Mouse (Mus musculus) olfactory bulb, adult 2 months (tissue): ENCODE measurements around the gene Tmem102. TPM values are rescaled to one million over a fixed set of nuclear protein-coding genes. Genes with fewer than 3 reads are reported as not detected.
A peak's percentile ranks its signal among the peaks of the same experiment; 100 is the strongest.

Experiments used
- H3K27ac ChIP-seq: fragments of 200-500 bp; 2 replicates; pipeline ENCODE4 v1.5.1; 2012; ENCODE audit warnings: low read depth, low read length; ENCODE audit not compliant: insufficient read depth
- H3K4me1 ChIP-seq: fragments of 200-500 bp; 2 replicates; pipeline ENCODE4 v1.6.1; 2012; ENCODE audit warnings: low read length; ENCODE audit not compliant: control insufficient read depth, insufficient read depth
- H3K4me3 ChIP-seq: fragments of 200-500 bp; 2 replicates; pipeline ENCODE4 v1.5.1; 2012; ENCODE audit warnings: mild to moderate bottlenecking, low read depth, low read length, moderate library complexity; ENCODE audit not compliant: insufficient read depth
- CTCF ChIP-seq: fragments of 200-500 bp; IDR thresholded peaks from 2 replicates; pipeline ENCODE4 v1.5.1; 2012; ENCODE audit warnings: low read depth, mild to moderate bottlenecking, low read length, moderate library complexity; ENCODE audit not compliant: insufficient read depth
- POLR2A ChIP-seq: fragments of 200-500 bp; IDR thresholded peaks from 2 replicates; pipeline ENCODE4 v1.6.1; 2012; ENCODE audit warnings: mild to moderate bottlenecking, low read depth, low read length, moderate library complexity; ENCODE audit not compliant: insufficient read depth
- WGBS: fragments of 180-500 bp; shearing (Covaris S2); methylation state at CpG from one replicate; pipeline ENCODE4 v1.1.7; 2018; 5-methylcytosine and 5-hydroxymethylcytosine counted together
- polyA plus RNA-seq: library from polyadenylated mRNA; stranded (reverse); fragments of >200 nt; gene quantifications from 2 replicates; pipeline ENCODE4 v1.2.4, GENCODE M21; 2012; ENCODE audit warnings: low replicate concordance; ENCODE audit not compliant: missing spikeins, insufficient read depth, insufficient read length

The Tmem102 gene
- polyA plus RNA-seq, 1 experiment: not detected

DNA sequence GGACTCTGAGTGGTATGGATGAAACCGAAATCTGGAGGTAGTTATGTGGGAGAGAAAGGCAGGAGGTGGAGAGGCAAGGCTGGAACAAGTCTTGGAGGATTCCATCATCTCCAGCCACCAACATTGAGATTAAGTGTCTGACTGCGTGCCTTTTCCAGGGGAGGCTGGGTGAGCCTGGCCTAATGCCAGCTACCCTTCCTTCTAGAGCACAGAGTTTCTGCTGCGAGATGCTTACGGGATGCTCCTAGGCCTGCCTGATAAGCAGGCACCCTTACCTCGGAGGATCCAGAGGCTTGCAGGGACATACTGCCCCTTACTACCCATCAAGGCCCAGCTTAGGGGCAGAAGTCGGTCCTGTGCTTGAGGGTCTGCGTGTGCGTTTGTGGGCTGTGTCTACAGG is 28.1 kb upstream of the Tmem102 start:
- H3K4me3 ChIP-seq: peak overlapping the region; percentile 29
- peaks cover 27% of the 10 kb centered on the region for H3K4me1 ChIP-seq
- H3K27ac ChIP-seq: no peak overlapping the region
- TF ChIP-seq POLR2A (no peak), CTCF (no peak)
- 61% methylated on average over 8 of the region's 8 CpGs for WGBS

DNA sequence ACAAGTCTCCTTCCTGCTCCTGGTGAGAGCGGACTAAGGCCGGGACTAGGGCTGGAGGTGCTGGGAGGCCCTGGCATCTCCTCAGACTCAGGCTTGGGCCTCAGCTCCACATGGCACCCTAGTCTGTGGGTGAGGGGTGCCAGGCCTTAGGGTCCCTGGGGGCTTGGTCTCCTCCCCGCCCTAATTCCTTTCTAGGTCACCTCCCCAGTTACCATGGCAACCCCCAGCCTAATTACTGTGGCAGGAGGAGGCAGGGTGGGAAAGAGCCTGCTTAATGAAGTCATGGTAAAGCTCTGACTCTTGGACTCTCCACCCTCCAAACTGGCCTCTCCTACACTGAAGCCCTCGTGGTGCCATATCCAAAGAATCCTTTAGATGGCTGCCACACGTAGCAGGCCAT is 23.4 kb upstream of the Tmem102 start:
- Histone ChIP-seq H3K4me1 (peaks cover 8% of the 10 kb centered on the region), H3K27ac (no peak overlapping the region), H3K4me3 (no peak overlapping the region)
- TF ChIP-seq POLR2A: no peak
- TF ChIP-seq CTCF: no peak
- 72% methylated on average over 5 of the region's 5 CpGs for WGBS

DNA sequence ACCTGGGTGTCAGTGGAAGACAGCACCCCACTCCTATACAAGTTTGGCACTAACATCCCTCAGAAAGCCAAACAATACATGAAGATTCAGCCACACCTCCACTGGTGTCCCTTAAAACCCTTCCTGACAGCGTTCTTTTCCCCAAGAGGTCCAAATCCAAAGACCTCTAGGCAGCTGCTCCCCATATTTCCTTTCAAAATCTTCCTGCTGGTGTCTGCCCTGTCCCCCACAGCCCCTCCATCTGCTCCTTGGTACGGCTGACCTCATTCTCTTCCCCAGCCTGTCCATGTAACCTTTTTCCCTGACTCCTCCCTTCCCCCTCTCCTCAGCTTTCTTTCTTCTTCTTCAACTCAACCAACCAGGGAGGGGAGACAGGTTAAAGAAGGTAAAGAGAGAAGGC is 18.0 kb upstream of the Tmem102 start:
- H3K27ac ChIP-seq: no peak overlapping the region
- no peaks in the 10 kb centered on the region for H3K4me1 ChIP-seq
- TF ChIP-seq CTCF: no peak
- TF ChIP-seq POLR2A: no peak
- 87% methylated on average over 2 of the region's 2 CpGs for WGBS
- H3K4me3 ChIP-seq: no peak overlapping the region

DNA sequence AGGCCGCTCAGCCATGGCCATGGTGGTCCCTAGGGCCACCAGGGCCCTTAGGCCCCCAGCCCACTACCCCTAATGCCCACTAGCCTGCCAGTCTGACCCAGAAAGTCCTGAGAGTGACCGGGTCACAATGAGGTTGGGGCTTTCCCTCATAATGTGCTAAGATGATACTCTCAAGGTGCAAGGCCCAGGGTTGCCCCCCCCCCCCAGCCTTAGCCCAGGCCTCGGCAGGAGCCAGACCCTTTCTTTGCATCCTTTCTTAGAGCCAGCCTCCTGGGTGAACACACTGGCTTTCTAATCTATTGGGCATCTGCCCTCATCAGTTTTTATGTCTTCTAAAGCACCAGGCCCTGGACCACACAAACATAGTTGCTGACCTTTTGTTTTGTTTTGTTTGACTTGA is 16.7 kb upstream of the Tmem102 start, which contains the start of gene Spem1:
Gene Spem1, minus strand, starts transcription at position 101 of the 400 bp plus-strand sequence.
- TF ChIP-seq POLR2A: no peak
- no peak for TF ChIP-seq CTCF
- H3K27ac ChIP-seq: no peak within 1 kb of the TSS
- H3K4me1 ChIP-seq: no peaks in the 10 kb centered on the region
- H3K4me3 ChIP-seq: no peak within 1 kb of the TSS
- 83% methylated on average over 3 of the region's 3 CpGs for WGBS

DNA sequence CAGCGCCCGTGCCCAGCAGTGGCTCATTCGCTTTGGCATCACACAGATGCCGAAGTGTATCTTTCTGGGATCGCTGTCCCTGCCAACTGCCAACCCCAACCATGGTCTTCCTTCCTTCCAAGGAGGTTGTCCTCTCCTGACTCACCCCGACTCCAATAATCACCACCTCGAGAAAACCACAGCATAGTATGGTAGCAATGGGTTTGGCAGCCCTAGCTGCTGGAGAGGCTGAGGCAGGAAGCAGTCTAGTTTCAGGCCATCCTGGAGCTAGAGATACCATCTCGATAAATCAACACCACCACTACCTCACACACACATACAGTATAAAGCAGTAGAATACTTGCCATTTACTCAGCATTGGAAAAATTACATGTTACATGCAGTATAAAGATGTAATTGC is 13.4 kb upstream of the Tmem102 start:
- TF ChIP-seq POLR2A (no peak), CTCF (no peak)
- 93% methylated on average over 8 of the region's 8 CpGs for WGBS
- H3K27ac ChIP-seq: no peak overlapping the region
- H3K4me1 ChIP-seq: no peaks in the 10 kb centered on the region
- H3K4me3 ChIP-seq: no peak overlapping the region

DNA sequence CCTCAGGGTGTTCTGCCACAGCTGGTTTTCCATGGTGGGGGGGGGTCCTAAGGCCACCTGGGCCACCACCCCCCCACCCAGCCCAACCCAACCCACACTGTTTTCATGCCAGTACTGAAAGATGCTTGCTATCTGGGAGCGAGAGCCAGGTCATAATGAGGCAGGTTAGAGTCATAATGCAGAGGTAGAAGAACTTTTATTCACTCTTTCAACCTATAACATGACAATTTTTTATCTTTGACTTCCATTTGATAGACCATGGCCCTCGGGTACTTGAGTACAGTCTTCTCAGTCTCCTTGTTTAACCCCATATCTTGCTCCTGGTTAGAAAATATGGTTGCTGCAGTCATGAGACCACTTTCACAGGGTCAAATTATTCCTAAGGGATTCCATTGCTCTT is 12.9 kb upstream of the Tmem102 start, which contains the start of gene Spem2:
Gene Spem2, minus strand, starts transcription at position 101 of the 400 bp plus-strand sequence.
- WGBS: 80% methylated on average over 2 of the region's 2 CpGs
- Histone ChIP-seq H3K4me3 (no peak within 1 kb of the TSS), H3K4me1 (no peaks in the 10 kb centered on the region), H3K27ac (no peak within 1 kb of the TSS)
- TF ChIP-seq POLR2A (no peak), CTCF (no peak)

DNA sequence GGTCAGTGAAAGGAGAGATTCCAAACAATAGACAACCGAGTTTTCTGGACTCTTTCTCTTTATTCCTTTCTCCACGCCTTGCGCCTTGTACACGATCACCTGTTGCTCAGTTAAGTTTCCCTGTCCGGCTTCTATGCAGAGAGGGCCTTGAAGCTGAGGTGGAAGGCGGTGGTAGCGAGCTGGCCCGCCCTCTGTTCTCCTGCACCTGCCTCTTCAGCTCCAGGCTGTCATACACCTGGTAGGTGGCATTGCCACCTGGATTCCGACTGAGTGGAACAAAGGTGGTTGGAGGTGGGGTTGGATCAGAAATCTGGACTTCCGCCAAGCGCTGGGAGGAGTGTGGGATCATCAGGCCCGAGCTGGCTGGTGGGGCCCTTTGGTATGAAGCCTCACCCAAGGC is 11.1 kb upstream of the Tmem102 start:
- Histone ChIP-seq H3K4me3 (no peak overlapping the region), H3K4me1 (no peaks in the 10 kb centered on the region), H3K27ac (no peak overlapping the region)
- TF ChIP-seq POLR2A (no peak), CTCF (no peak)
- WGBS: 92% methylated on average over 12 of the region's 12 CpGs

DNA sequence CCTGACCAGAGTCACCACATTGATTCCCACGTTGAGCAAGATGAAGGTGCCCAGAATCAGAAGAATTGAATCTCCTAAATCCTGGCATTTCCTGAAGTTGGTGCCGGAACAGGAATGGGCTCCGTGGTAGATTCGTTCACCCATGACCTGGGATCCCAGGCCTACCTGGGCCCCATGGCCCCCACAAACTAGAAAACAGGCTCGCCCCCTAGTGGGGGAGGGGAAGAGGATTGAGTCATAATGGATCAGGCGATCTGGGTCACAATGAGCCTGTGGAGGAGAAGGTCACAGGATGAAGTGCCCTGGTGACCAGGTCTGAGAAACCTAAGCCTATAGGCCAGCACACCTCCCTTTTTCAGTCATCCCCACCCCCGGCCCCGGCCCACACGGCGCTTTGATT is 9.7 kb upstream of the Tmem102 start, which contains the start of gene Gm39566:
Gene Gm39566, minus strand, starts transcription at position 144 of the 400 bp plus-strand sequence.
- WGBS: 63% methylated on average over 10 of the region's 10 CpGs
- no peaks in the 10 kb centered on the region for H3K4me1 ChIP-seq
- TF ChIP-seq CTCF: no peak
- no peak for TF ChIP-seq POLR2A
- no peak within 1 kb of the TSS for H3K27ac ChIP-seq
- no peak within 1 kb of the TSS for H3K4me3 ChIP-seq

DNA sequence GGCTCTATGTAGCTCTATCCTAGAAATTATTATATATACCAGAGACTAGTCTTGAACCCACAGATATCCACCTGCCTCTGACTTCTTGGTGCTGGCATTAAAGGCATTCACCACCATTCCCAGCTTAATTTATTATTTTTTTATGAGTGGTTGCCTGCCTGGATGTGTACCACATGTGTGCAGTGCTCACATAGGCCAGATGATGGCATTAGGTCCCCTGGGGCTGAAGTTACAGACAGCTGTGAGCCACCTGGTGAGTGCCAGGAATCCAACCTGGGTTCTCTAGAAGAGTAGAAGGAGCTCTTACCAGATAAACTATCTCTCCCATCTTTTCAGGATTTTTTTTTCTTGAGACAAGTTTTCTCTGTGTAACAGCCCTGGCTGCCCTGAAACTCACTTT is 4.9 kb upstream of the Tmem102 start:
- TF ChIP-seq POLR2A (no peak), CTCF (no peak)
- no peak overlapping the region for H3K4me3 ChIP-seq
- no peak overlapping the region for H3K27ac ChIP-seq
- no peaks in the 10 kb centered on the region for H3K4me1 ChIP-seq

DNA sequence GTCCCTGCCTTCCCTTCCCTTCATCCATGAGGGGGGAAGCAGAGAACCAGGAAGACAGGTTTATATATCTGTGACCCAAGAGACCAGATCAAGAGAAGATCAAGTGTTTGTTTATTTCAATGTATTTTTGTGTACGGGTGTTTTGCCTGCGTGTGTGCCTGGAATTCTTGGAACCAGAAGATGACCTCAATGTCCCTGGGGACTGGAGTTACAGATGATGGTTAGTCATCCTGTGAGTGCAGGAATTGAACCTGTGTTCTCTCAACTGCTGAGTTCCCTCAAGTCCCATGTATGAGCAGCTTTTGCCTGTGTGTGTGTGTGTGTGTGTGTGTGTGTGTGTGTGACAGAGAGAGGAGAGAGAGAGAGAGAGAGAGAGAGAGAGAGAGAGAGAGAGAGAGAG is 2.2 kb upstream of the Tmem102 start:
- H3K27ac ChIP-seq: no peak overlapping the region
- no peak for TF ChIP-seq CTCF
- TF ChIP-seq POLR2A: no peak
- no peak overlapping the region for H3K4me3 ChIP-seq
- peaks cover 12% of the 10 kb centered on the region for H3K4me1 ChIP-seq
- 85% methylated on average over 2 of the region's 2 CpGs for WGBS
